Comparison of ENCODE assay signal across 16 mouse cellular contexts in genomic region chr2:160353581-160353980, GRCm38 (mm10). TPM values are rescaled to one million over a fixed set of nuclear protein-coding genes. Genes with fewer than 3 reads are reported as not detected.
DNase-seq lines count a peak whose midpoint lies in the region; ATAC-seq and TF ChIP-seq lines count a peak whose summit lies in the region.
"Had no signal": no experiment of that assay in that cellular context is flagged by ENCODE, and none has a peak within 500 bp of the region (broad histone marks: within the 10 kb centered on the region; RNA-seq: fewer than 3 reads in every experiment).

No protein-coding gene starts in this region.

- H3K9ac ChIP-seq in heart, embryonic 16.5 days (ENCODE audit: low read length): no peak overlapping the region
- H3K9ac ChIP-seq in lung, postnatal 0 days (replicated peaks; ENCODE audit: low read depth): no peak overlapping the region
- no peak overlapping the region for H3K9ac ChIP-seq in intestine, embryonic 14.5 days (ENCODE audit: low read length)
- no peak overlapping the region for H3K9ac ChIP-seq in stomach, embryonic 15.5 days

- peaks cover 12% of the 10 kb centered on the region for H3K27me3 ChIP-seq in heart, embryonic 16.5 days (ENCODE audit: control insufficient read depth, insufficient read depth, low read length)
- peaks cover 11% of the 10 kb centered on the region; the same call in 1 of the 2 replicates for H3K27me3 ChIP-seq in lung, postnatal 0 days (replicated peaks; ENCODE audit: insufficient read depth, low read length)
- peaks cover 30% of the 10 kb centered on the region for H3K27me3 ChIP-seq in intestine, embryonic 14.5 days (replicated peaks; ENCODE audit: control insufficient read depth, insufficient read depth, low read length)
- peaks cover 17% of the 10 kb centered on the region for H3K27me3 ChIP-seq in stomach, embryonic 15.5 days (replicated peaks)

- DNase-seq in heart, adult 9 months (ENCODE audit: low spot score in 2 of 2): no peak
- DNase-seq in lung, postnatal 0 days (ENCODE audit: low spot score): peak; percentile 61
- no peak for DNase-seq in lung, postnatal 25 days (ENCODE audit: low spot score)
- DNase-seq in intestine, embryonic 14.5 days (ENCODE audit: low spot score): no peak
- DNase-seq in testis, postnatal 14 days (ENCODE audit: low spot score): no peak
- DNase-seq in adrenal gland, postnatal 36 days: no peak
- DNase-seq: adrenal gland, adult 2 months; cerebellum, adult 2 months; embryo, embryonic 11 days; gastrocnemius, postnatal 14 days; liver; right cerebral cortex, postnatal 14 days; thymus, postnatal 14 days had no signal

- H3K36me3 ChIP-seq in heart, embryonic 16.5 days (ENCODE audit: control insufficient read depth, insufficient read depth): no peaks in the 10 kb centered on the region
- H3K36me3 ChIP-seq in lung, postnatal 0 days (ENCODE audit: insufficient read depth, low read length): no peaks in the 10 kb centered on the region
- no peaks in the 10 kb centered on the region for H3K36me3 ChIP-seq in intestine, embryonic 14.5 days (ENCODE audit: control insufficient read depth, insufficient read depth, low read length)
- H3K36me3 ChIP-seq in stomach, embryonic 15.5 days: no peaks in the 10 kb centered on the region

- no peak for TF ChIP-seq CTCF in lung, postnatal 0 days (IDR thresholded peaks at IDR 0.05)

- no peaks in the 10 kb centered on the region for H3K4me1 ChIP-seq in heart, embryonic 16.5 days (ENCODE audit: control insufficient read depth, insufficient read depth, low read length)
- no peaks in the 10 kb centered on the region for H3K4me1 ChIP-seq in lung, postnatal 0 days (ENCODE audit: insufficient read depth, low read depth, low read length)
- H3K4me1 ChIP-seq in intestine, embryonic 14.5 days (replicated peaks; ENCODE audit: control insufficient read depth, insufficient read depth, low read length): peaks cover 4% of the 10 kb centered on the region
- 0 out of 2 replicates have a peak, but pooled peaks cover 3% of the 10 kb centered on the region for H3K4me1 ChIP-seq in stomach, embryonic 15.5 days

- H3K9me3 ChIP-seq in heart, embryonic 16.5 days (replicated peaks; ENCODE audit: control insufficient read depth, low read length): no peaks in the 10 kb centered on the region
- H3K9me3 ChIP-seq in lung, postnatal 0 days (ENCODE audit: low read length): no peaks in the 10 kb centered on the region
- H3K9me3 ChIP-seq in intestine, embryonic 14.5 days (ENCODE audit: control insufficient read depth, low read length): no peaks in the 10 kb centered on the region
- no peaks in the 10 kb centered on the region for H3K9me3 ChIP-seq in stomach, embryonic 15.5 days

- no peak overlapping the region for H3K4me2 ChIP-seq in heart, embryonic 16.5 days (ENCODE audit: low read depth, low read length)
- no peak overlapping the region for H3K4me2 ChIP-seq in lung, postnatal 0 days (replicated peaks; ENCODE audit: low read depth, low read length)
- H3K4me2 ChIP-seq in intestine, embryonic 14.5 days (ENCODE audit: low read length): no peak overlapping the region
- no peak overlapping the region for H3K4me2 ChIP-seq in stomach, embryonic 15.5 days

- 0 out of 2 replicates have a peak, but pooled peaks have one; percentile 16 for ATAC-seq in heart, embryonic 16.5 days (replicated peaks; ENCODE audit: extremely low read depth, insufficient read depth, low FRiP score)
- ATAC-seq in lung, postnatal 0 days: peak; percentile 76
- ATAC-seq in intestine, embryonic 14.5 days (replicated peaks; ENCODE audit: low FRiP score, low TSS enrichment, low read depth): peak; percentile 82
- peak; percentile 78 for ATAC-seq in stomach, embryonic 15.5 days (ENCODE audit: insufficient read depth, low FRiP score, low read depth)

- 45% methylated on average over 2 of the region's 2 CpGs for WGBS in heart, embryonic 16.5 days
- WGBS in lung, postnatal 0 days: 33% methylated on average over 2 of the region's 2 CpGs
- WGBS in intestine, embryonic 14.5 days: 27% methylated on average over 2 of the region's 2 CpGs
- 55% methylated on average over 2 of the region's 2 CpGs for WGBS in stomach, embryonic 15.5 days

- H3K4me3 ChIP-seq in heart, embryonic 16.5 days (ENCODE audit: low read length): no peak overlapping the region
- H3K4me3 ChIP-seq in lung, postnatal 0 days (ENCODE audit: low read depth, low read length): no peak overlapping the region
- no peak overlapping the region for H3K4me3 ChIP-seq in intestine, embryonic 14.5 days (ENCODE audit: low read depth, low read length)
- no peak overlapping the region for H3K4me3 ChIP-seq in stomach, embryonic 15.5 days (replicated peaks)

- TF ChIP-seq EP300 in lung, postnatal 0 days (IDR thresholded peaks at IDR 0.05): no peak

- H3K27ac ChIP-seq in heart, embryonic 16.5 days (ENCODE audit: low read length): no peak overlapping the region
- H3K27ac ChIP-seq in lung, postnatal 0 days (ENCODE audit: low read length): no peak overlapping the region
- peak overlapping the region; percentile 16; the same call in 1 of the 2 replicates for H3K27ac ChIP-seq in intestine, embryonic 14.5 days (ENCODE audit: low read depth)
- peak overlapping the region; percentile 57; the same call in 1 of the 2 replicates for H3K27ac ChIP-seq in stomach, embryonic 15.5 days

RNA-seq across cellular contexts. Expression of gene Mafb, which starts 13.3 kb away (rescaled TPM):
- polyA plus RNA-seq in heart, embryonic 16.5 days (2015; fragmentation: Nextera tagmentation; extraction: Ambion mirVana): 5.8 and 8.2 TPM in 2 replicates
- 2.9 and 3.1 TPM in 2 replicates for polyA plus RNA-seq in lung, postnatal 0 days (2015; fragmentation: Nextera tagmentation; extraction: Ambion mirVana)
- 2.2 and 3.5 TPM in 2 replicates for polyA plus RNA-seq in intestine, embryonic 14.5 days (2014; fragmentation: Nextera tagmentation; extraction: Ambion mirVana)
- polyA plus RNA-seq in stomach, embryonic 15.5 days (2015; fragmentation: Nextera tagmentation; extraction: Ambion mirVana): 9.2 and 11.2 TPM in 2 replicates
- total RNA-seq in adrenal gland, postnatal 36 days (2021): 10 to 100 TPM; 15.4 to 17.5 TPM

RNA-seq across cellular contexts. Expression of gene Gm826, which starts 19.6 kb away (rescaled TPM):
- 12.0 and 12.7 TPM in 2 replicates for polyA plus RNA-seq in heart, embryonic 16.5 days (2015; fragmentation: Nextera tagmentation; extraction: Ambion mirVana)
- 0.29 and 0.53 TPM in 2 replicates for polyA plus RNA-seq in lung, postnatal 0 days (2015; fragmentation: Nextera tagmentation; extraction: Ambion mirVana)
- 2.3 and 3.0 TPM in 2 replicates for polyA plus RNA-seq in intestine, embryonic 14.5 days (2014; fragmentation: Nextera tagmentation; extraction: Ambion mirVana)
- polyA plus RNA-seq in stomach, embryonic 15.5 days (2015; fragmentation: Nextera tagmentation; extraction: Ambion mirVana): 4.9 and 5.0 TPM in 2 replicates
- 1 to 10 TPM in 1 of 2 experiments, under 1 TPM in 1; 0.99 to 1.7 TPM for total RNA-seq in adrenal gland, postnatal 36 days (2021)
- total RNA-seq: megakaryocyte-erythroid progenitor cell, adult 5-6 weeks had no signal

Comparison
In these comparisons a context has a peak if more than half of its experiments do, and no peak if none do; other contexts are left out.
1. ATAC-seq: peak in every context shown above with its lines; median percentile 82 in intestine, embryonic 14.5 days; 78 in stomach, embryonic 15.5 days; 76 in lung, postnatal 0 days; 16 in heart, embryonic 16.5 days.
2. H3K27ac ChIP-seq: peak in intestine, embryonic 14.5 days (single experiment) and stomach, embryonic 15.5 days (single experiment); none in heart, embryonic 16.5 days (single experiment) and lung, postnatal 0 days (single experiment).